Mouse (Mus musculus) forelimb bud, embryonic 11.5 days (tissue): ENCODE measurements around the gene Clasrp.

Experiments used
- DNase-seq: peaks from one replicate; pipeline ENCODE4 v3.0.0-alpha.2; 2012; ENCODE audit warnings: low read depth, low spot score

Gene Clasrp

DNA sequence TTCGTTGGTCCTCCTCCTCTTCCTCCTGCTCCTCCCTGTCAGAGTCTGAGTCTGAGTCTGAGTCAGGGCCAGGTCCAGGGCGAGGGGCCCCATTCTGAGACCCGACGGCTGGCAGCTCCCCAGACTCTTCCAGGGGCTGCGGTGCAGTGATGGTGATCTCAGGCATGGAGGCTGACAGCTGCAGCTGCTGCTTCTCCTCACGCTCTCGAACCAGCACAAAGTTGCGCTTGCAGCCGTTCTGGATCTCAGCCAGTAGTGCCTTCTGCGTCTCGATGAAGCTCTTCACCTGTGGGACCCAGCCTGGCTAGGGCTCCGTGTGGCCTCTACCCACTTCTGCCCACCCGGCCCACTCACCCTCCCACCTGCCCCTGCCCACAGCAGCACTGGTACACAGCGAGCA, 72.0 kb downstream of the Clasrp start:
- DNase-seq, result no peak

DNA sequence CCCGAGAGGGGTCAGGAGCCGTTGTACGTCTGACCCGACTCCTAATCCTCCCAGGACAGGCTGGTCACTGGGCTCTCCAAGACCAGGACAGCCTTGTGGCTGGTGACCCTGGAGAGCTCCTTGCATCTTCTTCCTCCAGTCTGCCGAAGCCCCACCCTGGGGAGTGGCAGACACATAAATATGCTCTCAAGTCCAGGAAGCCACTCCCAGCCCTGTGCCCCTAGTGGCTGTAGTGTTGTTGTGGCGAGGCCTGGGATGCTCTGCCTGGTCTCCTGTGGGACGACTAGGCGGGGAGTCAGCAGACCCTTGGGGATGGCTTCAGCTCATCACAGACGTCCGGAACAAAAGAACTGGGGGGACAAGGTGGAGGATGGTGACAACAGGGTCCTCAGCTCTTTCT, 73.2 kb downstream of the Clasrp start:
- no peak for DNase-seq
